Mouse (Mus musculus): ENCODE results near the gene Pot1b.

Pot1b gene

DNA sequence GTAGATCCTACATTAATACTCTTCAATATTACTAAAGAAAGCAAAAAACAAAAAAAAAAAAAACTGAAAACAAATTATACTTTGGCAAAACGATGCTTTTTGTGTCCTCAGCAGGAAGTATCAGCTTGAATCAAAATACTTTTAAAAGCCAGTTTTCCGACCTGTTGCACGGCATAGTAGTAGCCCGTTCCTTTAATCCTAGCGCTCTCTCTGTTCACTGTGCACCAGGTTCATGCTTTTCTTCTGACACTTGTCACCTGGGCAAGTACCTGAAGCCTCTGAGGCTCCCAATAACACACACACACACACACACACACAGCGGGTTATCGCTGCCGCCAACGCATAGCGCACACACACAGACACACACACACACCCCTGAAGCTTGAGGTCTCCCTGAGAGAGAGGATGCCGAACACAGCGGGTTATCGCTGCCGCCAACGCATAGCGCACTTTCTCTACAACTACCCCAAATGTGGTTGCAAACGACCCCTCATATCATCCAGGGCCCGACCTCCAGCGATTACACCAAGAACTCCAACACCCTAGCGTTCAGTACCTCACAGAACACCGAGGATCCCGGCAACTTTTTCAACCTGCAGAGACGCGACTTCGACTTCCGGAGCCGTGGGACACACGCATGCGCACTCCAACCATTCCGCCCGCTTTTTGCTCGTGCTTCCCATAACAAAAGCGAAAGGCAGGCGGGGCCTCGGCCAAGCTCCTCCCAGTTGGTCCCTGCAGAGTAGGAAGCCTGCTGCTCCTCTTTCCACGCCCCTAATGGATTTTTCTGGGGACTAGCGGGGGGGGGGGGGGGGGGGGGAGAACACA lies at the start of gene Pot1b:
Pot1b (minus strand) TSS at position 645 of the 828 bp plus-strand sequence.
- peak; percentile 98 for DNase-seq

DNA sequence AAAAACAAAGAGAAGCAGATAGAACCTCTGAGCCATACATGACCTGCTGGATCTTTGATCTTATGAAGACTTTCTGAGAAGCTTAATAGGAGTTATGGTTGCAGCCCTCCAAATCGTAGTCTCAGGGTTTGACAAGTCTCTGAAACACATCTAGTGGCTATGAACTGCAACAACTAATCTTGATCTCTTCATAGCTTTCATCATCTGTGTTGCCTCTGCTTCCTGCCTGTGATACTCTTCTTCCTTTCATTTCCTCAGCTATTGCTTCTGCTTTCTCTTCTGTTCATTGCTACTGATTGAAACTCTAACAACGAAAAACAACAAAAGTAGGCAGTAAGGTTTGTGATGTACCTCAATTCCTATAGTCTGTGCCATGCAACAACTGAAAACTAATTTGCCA lies 38.7 kb upstream of the Pot1b start:
- no peak for DNase-seq

DNA sequence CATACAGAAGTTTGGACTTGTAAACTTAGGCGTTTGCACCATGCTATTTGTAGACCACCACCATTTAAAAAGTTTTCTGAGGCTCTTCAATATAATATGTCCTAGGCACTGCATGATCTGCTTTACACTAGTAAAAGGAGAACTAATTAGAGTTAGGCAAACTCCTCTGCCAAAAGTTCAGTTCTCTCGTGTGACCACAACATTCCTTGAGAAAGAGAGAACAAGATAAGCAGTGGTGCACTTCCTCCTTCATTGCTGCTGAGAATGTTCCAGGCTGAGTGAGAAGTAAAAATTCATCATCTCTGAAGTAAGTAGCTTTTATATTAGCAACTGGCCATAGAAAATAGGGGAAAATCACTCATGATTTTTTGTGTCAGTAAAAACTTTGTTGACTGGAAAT lies 37.4 kb upstream of the Pot1b start, which contains the start of gene Adgre4:
Adgre4 (plus strand) TSS at position 199 of the 400 bp plus-strand sequence.
- DNase-seq: no peak

DNA sequence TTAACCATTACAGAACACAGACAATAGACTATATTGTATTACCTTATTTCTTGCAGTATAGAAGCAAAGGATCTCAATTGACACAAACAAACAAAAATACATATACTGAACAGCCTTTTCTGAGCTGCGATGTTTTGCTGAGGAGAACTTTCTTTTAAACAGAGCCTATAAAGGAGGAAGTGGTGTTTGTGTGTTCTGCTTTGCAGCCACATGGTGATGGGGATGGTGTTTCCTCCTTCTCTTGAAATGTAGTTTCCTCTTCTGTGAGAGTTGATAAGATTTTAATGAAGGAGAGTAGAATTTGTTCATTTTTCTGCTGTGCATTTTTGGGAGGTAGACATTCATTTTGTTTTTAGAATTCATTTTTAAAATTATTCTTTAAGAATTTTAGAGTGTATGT lies 24.2 kb upstream of the Pot1b start:
- no peak for DNase-seq

DNA sequence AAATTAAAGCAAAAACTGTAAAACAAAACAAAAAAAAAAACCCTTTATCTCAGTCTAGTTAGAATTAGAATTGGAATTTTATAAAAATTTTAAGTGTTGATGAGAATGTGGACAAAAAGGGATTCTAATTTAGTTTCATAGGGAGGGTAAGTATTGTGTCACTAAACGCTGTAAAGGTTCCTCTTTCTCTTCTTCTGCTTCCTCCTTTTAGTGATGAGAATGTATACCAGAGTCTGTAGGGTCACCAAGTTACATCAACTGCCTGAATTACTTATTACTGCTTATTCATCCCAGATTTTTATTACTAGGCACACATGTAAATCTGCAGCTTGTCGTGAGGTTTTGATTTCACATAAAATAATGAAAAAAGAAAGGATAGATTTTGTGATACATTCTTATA lies 13.8 kb upstream of the Pot1b start:
- DNase-seq: no peak

DNA sequence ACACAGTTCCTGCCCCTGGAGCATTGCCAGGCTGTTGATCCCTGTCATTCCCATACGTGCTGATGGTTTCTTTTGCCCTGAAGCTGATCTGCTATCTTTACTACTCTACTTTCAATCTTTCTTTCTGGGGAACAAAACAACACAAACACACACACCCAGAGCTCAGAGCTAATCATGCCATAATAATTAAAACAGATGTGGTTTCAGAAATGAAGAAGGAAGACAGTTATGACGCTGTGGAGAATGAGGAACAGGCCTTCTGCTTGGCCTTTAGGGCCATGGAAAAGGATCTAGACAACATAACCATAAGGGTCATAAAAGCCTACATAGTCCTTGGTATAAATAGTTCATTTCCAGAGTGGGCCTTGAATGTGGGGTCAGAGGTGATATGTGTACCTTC lies 9.8 kb upstream of the Pot1b start:
- DNase-seq: no peak

DNA sequence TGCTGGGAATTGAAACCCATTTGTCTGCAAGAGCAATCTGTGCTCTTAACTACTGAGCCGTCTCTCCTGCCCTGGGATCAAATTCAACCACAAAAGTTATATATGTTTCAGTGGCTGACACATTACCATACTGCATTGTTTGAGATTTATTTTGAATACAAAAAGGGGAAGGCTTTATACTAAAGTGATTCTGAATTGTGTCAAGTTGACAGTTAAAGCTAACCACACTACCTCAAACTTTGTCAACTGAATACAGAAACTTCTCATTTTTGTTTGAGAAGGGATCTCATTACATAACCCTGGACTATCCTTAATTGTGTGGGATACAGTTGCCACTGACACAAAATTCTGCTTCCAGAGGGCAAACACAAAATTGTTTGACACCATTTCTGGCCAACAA lies 8.8 kb upstream of the Pot1b start:
- no peak for DNase-seq

DNA sequence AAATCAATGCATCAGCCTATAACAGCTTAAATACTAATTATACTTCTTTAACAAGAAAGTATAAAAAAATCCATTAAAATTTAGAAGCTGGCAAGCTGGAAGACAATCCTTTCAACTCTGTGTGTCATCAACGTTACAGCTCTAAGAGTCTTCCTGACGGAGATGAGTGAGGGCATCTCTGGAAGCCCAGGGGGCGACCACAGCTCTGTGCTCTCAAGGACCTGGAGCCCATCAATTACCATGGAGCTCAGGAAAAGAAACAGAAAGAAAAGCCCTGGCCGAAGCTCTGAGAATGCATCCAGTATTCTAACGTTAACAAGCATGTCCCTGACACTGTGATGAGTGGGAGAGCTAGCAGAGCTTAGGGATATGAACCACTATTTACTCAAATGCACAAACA lies 9.6 kb downstream of the Pot1b start:
- DNase-seq: no peak

DNA sequence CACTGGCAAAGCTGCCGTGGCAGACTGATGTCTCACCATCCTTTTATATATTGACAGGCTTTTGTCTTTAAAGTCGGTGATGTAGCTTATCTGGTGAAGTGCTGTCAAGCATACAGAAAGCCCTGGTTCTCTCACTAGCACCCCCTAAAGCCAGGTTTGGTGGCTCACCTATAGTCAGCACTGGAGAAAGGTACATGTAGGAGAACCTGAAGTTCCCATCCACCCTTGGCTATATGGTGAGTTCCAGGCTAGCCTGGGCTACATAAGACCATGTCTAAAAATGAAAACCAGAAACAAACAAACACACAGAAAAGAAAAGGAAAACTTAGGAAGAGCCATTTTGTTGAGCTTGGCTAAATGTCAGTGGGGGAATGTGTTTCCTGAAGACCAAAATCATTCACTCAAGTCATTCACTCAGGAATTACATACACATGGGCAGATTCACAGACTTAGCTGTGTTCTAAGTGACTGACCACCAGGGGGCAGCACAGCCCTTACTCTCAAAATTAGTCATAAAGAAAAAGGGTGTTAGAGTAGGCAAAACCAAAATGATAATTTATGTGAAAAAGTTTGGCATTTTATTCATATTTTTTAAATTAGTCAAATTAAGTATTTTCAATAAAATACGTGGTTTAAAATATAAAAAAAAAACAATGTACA lies 10.1 kb downstream of the Pot1b start:
- peak; percentile 76 for DNase-seq

DNA sequence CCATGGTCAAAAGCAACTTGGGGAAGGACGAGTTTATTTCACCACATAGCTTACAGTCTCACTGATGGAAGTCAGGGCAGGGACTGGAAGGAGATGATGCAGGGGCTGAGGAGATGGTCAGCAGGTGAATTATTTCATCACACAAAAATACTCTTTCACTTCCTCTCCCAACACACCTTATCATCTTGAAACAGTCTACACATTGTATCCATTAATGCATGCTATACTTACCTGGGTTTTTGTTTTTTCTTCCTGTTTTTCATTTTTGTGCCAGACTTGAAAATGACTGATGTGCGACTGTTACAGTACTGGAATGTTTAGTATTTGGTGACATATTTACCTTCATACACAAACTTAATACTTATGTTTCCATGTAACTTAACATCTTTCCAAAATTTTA lies 13.0 kb downstream of the Pot1b start:
- DNase-seq: no peak

DNA sequence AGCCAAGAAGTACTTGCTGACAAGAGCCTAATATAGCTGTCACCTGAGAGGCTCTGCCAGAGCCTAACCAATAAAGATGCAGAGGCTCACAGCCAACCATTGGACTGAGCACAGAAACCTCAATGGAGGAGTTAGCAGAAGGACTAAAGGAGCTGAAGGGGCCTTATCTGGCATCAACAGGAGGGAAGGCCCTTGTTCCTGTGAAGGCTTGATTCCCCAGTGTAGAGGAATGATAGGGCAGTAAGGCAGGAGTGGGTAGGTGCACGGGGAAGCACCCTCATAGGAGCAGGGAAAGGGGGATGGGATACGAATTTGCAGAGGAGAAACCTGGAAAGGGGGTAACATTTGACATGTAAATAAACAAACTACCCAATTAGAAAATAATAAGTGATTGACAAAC lies 51.3 kb downstream of the Pot1b start:
- no peak for DNase-seq

DNA sequence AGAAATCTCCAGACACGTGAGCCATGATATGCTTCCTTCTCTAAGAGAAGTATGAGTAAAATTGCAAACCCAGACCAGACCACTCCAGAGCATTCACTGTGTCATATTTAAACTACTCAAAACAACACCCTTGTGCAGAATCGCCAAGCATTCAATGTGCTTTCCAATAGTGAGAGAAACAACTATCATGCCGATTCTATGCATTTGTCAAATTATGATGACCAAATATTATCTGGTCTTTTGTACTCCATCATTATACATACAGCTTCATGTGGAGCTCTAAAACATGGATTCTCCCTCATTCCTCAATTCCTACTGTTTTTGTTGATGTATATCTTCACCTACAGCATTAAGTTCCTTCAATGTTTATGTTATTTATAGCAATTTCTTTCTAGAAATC lies 87.3 kb downstream of the Pot1b start, which contains the start of gene Vmn2r118:
Vmn2r118 (minus strand) TSS at position 101 of the 400 bp plus-strand sequence.
- no peak for DNase-seq
